Mouse (Mus musculus) MEL (cell line): Measurements from ENCODE around the gene Elovl7. TPM values are rescaled to one million over a fixed set of nuclear protein-coding genes. Genes with fewer than 3 reads are reported as not detected.
A peak's percentile ranks its signal among the peaks of the same experiment; 100 is the strongest.

Experiments used
- DNase-seq: peaks from one replicate; pipeline ENCODE4 v3.0.0; 2011; ENCODE audit warnings: low read depth, low spot score
- H3K27ac ChIP-seq: 2 replicates; pipeline ENCODE4 v1.5.1; 2012; ENCODE audit warnings: low read depth, mild to moderate bottlenecking, control low read depth, low read length, moderate library complexity; ENCODE audit not compliant: control insufficient read depth
- H3K27me3 ChIP-seq, 2 experiments: fragments of 150-350 bp in 1 of 2; sonication (generic) in 1 of 2; 2 replicates each; pipeline ENCODE4 v1.6.1; 2012; ENCODE audit warnings: low read length in 2 of 2, mild to moderate bottlenecking in 2 of 2, improper control_type of control experiment in 1 of 2, moderate library complexity in 1 of 2; ENCODE audit not compliant: insufficient read depth in 2 of 2, control insufficient read depth in 1 of 2
- H3K36me3 ChIP-seq, 2 experiments: 2 replicates each; pipeline ENCODE4 v1.6.1; 2012 to 2014; ENCODE audit warnings: low read length in 2 of 2, improper control_type of control experiment in 1 of 2, inconsistent platforms in 1 of 2, mild to moderate bottlenecking in 1 of 2; ENCODE audit not compliant: insufficient read depth in 2 of 2, control insufficient read depth in 1 of 2
- H3K4me1 ChIP-seq, 2 experiments: fragments of 150-350 bp in 1 of 2; sonication (generic) in 1 of 2; 2 replicates each; pipeline ENCODE4 v1.6.1; 2012; ENCODE audit warnings: low read length in 2 of 2, improper control_type of control experiment in 1 of 2, mild to moderate bottlenecking in 1 of 2; ENCODE audit not compliant: insufficient read depth in 2 of 2, control insufficient read depth in 1 of 2
- H3K4me3 ChIP-seq, 2 experiments: fragments of 150-350 bp in 1 of 2; sonication (generic) in 1 of 2; 2 replicates each; pipeline ENCODE4 v1.5.1; 2012; ENCODE audit warnings: low read depth in 2 of 2, low read length in 2 of 2, mild to moderate bottlenecking in 2 of 2, moderate library complexity in 2 of 2, control low read depth in 1 of 2, improper control_type of control experiment in 1 of 2; ENCODE audit not compliant: control insufficient read depth in 1 of 2, insufficient read depth in 1 of 2
- H3K79me2 ChIP-seq: 2 replicates; pipeline ENCODE4 v1.6.1; 2012; ENCODE audit warnings: mild to moderate bottlenecking, low read length, moderate library complexity; ENCODE audit not compliant: control insufficient read depth, poor library complexity, insufficient read depth
- H3K9ac ChIP-seq: 2 replicates; pipeline ENCODE4 v1.6.1; 2012; ENCODE audit warnings: low read depth, mild to moderate bottlenecking, control low read depth, low read length, moderate library complexity; ENCODE audit not compliant: control insufficient read depth, poor library complexity, severe bottlenecking
- H3K9me3 ChIP-seq: fragments of 150-350 bp; sonication (generic); replicated peaks from 2 replicates; pipeline ENCODE4 v1.6.1; 2012; ENCODE audit warnings: mild to moderate bottlenecking, low read length, improper control_type of control experiment, moderate library complexity; ENCODE audit not compliant: insufficient read depth
- BHLHE40 ChIP-seq: IDR thresholded peaks from 2 replicates; pipeline ENCODE4 v1.6.1; 2012; ENCODE audit warnings: low read depth, mild to moderate bottlenecking, inconsistent platforms, low read length, improper control_type of control experiment, borderline replicate concordance
- CHD1 ChIP-seq: IDR thresholded peaks from 2 replicates; pipeline ENCODE4 v1.6.1; 2012; ENCODE audit warnings: low read depth, mild to moderate bottlenecking, inconsistent platforms, low read length, improper control_type of control experiment
- CHD2 ChIP-seq: IDR thresholded peaks from 2 replicates; pipeline ENCODE4 v1.6.1; 2011; ENCODE audit warnings: low read length, improper control_type of control experiment
- CTCF ChIP-seq, 3 experiments: IDR thresholded peaks in 2 of 3; conservative IDR thresholded peaks in 1 of 3; 2 replicates each; pipeline ENCODE4 v1.5.1; 2011 to 2012; ENCODE audit warnings: low read length in 3 of 3, low read depth in 2 of 3, mild to moderate bottlenecking in 2 of 3, improper control_type of control experiment in 1 of 3, inconsistent platforms in 1 of 3, mixed read lengths in 1 of 3, moderate library complexity in 1 of 3; ENCODE audit not compliant: control insufficient read depth in 1 of 3, insufficient read depth in 1 of 3, poor library complexity in 1 of 3, severe bottlenecking in 1 of 3
- E2F4 ChIP-seq: IDR thresholded peaks from 2 replicates; pipeline ENCODE4 v1.6.1; 2011; ENCODE audit warnings: low read depth, low read length, improper control_type of control experiment, borderline replicate concordance
- EP300 ChIP-seq, 2 experiments: IDR thresholded peaks; 2 replicates each; pipeline ENCODE4 v1.6.1; 2011; ENCODE audit warnings: improper control_type of control experiment in 2 of 2, low read length in 2 of 2, low read depth in 1 of 2, mild to moderate bottlenecking in 1 of 2
- ETS1 ChIP-seq: IDR thresholded peaks from 2 replicates; pipeline ENCODE4 v1.6.1; 2012; ENCODE audit warnings: low read depth, mild to moderate bottlenecking, inconsistent platforms, low read length, improper control_type of control experiment, moderate library complexity
- GABPA ChIP-seq: IDR thresholded peaks from 2 replicates; pipeline ENCODE4 v1.6.1; 2012; ENCODE audit warnings: low read depth, mild to moderate bottlenecking, inconsistent platforms, low read length, improper control_type of control experiment, moderate library complexity
- GATA1 ChIP-seq: IDR thresholded peaks from 2 replicates; pipeline ENCODE4 v1.6.1; 2011; ENCODE audit warnings: low read depth, low read length, improper control_type of control experiment
- HCFC1 ChIP-seq: IDR thresholded peaks from 2 replicates; pipeline ENCODE4 v1.6.1; 2012; ENCODE audit warnings: low read depth, mild to moderate bottlenecking, inconsistent platforms, low read length, improper control_type of control experiment, moderate library complexity
- JUND ChIP-seq: IDR thresholded peaks from 2 replicates; pipeline ENCODE4 v1.6.1; 2011; ENCODE audit warnings: low read depth, mild to moderate bottlenecking, improper control_type of control experiment, low read length
- KAT2A ChIP-seq: conservative IDR thresholded peaks from 2 replicates; pipeline ENCODE4 v1.6.1; 2012; ENCODE audit warnings: low read depth, low read length, improper control_type of control experiment, inconsistent platforms
- MEF2A ChIP-seq: IDR thresholded peaks from 2 replicates; pipeline ENCODE4 v1.6.1; 2014; ENCODE audit warnings: low read depth, mild to moderate bottlenecking, inconsistent platforms, low read length, improper control_type of control experiment; ENCODE audit not compliant: poor library complexity, insufficient replicate concordance, severe bottlenecking; ENCODE audit errors: extremely low read depth
- MXI1 ChIP-seq: IDR thresholded peaks from 2 replicates; pipeline ENCODE4 v1.6.1; 2011; ENCODE audit warnings: mild to moderate bottlenecking, low read depth, low read length, improper control_type of control experiment
- NRF1 ChIP-seq: IDR thresholded peaks from 2 replicates; pipeline ENCODE4 v1.6.1; 2014; ENCODE audit warnings: low read depth, mild to moderate bottlenecking, inconsistent platforms, low read length, improper control_type of control experiment, moderate library complexity; ENCODE audit not compliant: poor library complexity, insufficient read depth, severe bottlenecking
- POLR2A ChIP-seq, 2 experiments: IDR thresholded peaks; 2 replicates each; pipeline ENCODE4 v1.6.1; 2011 to 2012; ENCODE audit warnings: low read length in 2 of 2, mild to moderate bottlenecking in 2 of 2, control low read depth in 1 of 2, improper control_type of control experiment in 1 of 2, low read depth in 1 of 2, moderate library complexity in 1 of 2; ENCODE audit not compliant: control insufficient read depth in 1 of 2, insufficient read depth in 1 of 2, poor library complexity in 1 of 2
- POLR2AphosphoS2 ChIP-seq: IDR thresholded peaks from 2 replicates; pipeline ENCODE4 v1.6.1; 2011; ENCODE audit warnings: low read length, improper control_type of control experiment
- POLR2AphosphoS5 ChIP-seq: IDR thresholded peaks from 2 replicates; pipeline ENCODE4 v1.6.1; 2012; ENCODE audit warnings: low read depth, borderline replicate concordance, mild to moderate bottlenecking, inconsistent platforms, low read length, moderate library complexity, mixed read lengths
- RAD21 ChIP-seq: IDR thresholded peaks from 2 replicates; pipeline ENCODE4 v1.6.1; 2011; ENCODE audit warnings: mild to moderate bottlenecking, low read depth, low read length, improper control_type of control experiment
- SIN3A ChIP-seq: IDR thresholded peaks from 2 replicates; pipeline ENCODE4 v1.6.1; 2012; ENCODE audit warnings: low read length, improper control_type of control experiment, inconsistent platforms
- TAL1 ChIP-seq: IDR thresholded peaks from 2 replicates; pipeline ENCODE4 v1.6.1; 2012; ENCODE audit warnings: mild to moderate bottlenecking, inconsistent platforms, low read length, moderate library complexity, mixed read lengths
- TBP ChIP-seq: IDR thresholded peaks from 2 replicates; pipeline ENCODE4 v1.8.0; 2011; ENCODE audit warnings: low read depth, low read length, improper control_type of control experiment
- TCF12 ChIP-seq: IDR thresholded peaks from 2 replicates; pipeline ENCODE4 v1.6.1; 2014; ENCODE audit warnings: low read depth, mild to moderate bottlenecking, inconsistent platforms, low read length, improper control_type of control experiment, moderate library complexity
- UBTF ChIP-seq: IDR thresholded peaks from 2 replicates; pipeline ENCODE4 v1.6.1; 2012; ENCODE audit warnings: low read depth, mild to moderate bottlenecking, inconsistent platforms, low read length, improper control_type of control experiment, moderate library complexity, borderline replicate concordance; ENCODE audit not compliant: insufficient read depth
- USF1 ChIP-seq: IDR thresholded peaks from 2 replicates; pipeline ENCODE4 v1.6.1; 2014; ENCODE audit warnings: low read depth, mild to moderate bottlenecking, inconsistent platforms, low read length, improper control_type of control experiment, moderate library complexity
- ZKSCAN1 ChIP-seq: IDR thresholded peaks from 2 replicates; pipeline ENCODE4 v1.6.1; 2012; ENCODE audit warnings: low read depth, mild to moderate bottlenecking, inconsistent platforms, low read length, improper control_type of control experiment, moderate library complexity
- ZNF384 ChIP-seq: IDR thresholded peaks from 2 replicates; pipeline ENCODE4 v1.6.1; 2012; ENCODE audit warnings: low read depth, mild to moderate bottlenecking, inconsistent platforms, low read length, improper control_type of control experiment
- polyA plus RNA-seq, 2 experiments: library from polyadenylated mRNA; stranded (reverse) in 1 of 2; unstranded in 1 of 2; fragments of >175 nt in 1 of 2; fragments of >200 nt in 1 of 2; gene quantifications; 2 replicates each; pipeline versions ENCODE4 v1.2.1 to v1.2.4; 2012; ENCODE audit warnings: low replicate concordance in 2 of 2, low read depth in 1 of 2; ENCODE audit not compliant: insufficient read length in 2 of 2, insufficient read depth in 1 of 2, missing spikeins in 1 of 2
- total RNA-seq: library from RNA; depleted of rRNA; stranded (reverse); fragments of 300-350 nt; gene quantifications from 2 replicates; pipeline ENCODE4 v1.2.3, GENCODE M21; 2012

Gene Elovl7
- total and polyA plus RNA-seq, 3 experiments = not detected

DNA sequence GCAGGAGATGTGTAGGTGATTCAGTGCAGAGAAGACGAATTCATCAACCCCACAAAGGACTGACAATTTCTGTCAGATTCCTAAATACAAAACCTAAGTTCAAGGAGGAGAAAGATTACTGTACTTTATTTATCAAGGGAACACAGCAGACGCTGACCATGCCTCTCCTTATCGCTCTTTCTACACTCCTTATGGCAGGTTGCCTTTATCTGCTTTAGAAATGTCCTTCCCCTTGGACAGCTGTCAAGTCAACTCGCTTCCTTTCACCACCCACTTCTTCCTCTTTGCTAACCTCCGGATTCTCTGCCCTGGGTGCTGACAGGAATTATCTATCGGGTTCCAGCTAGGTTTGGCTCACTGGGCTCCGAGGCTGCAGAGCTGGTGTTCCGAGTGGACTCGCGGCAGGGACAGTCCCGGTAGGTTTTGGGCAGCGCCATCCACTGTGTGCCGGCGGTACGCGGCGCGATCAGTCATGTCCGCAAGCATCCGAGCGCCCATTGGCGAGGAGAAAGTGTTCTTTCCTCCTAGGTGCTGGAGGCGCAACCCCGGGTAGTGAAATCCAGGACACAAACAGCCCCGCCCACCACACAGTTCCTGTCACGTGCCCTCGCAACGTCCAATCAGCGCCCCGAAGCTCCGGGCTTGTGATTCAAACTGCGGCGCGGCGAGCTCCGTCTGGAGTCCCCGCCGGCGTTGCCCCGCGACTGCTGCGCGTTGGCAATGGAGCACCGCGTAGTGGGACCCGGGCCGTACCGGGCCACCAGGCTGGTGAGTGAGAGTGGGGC is 101.7 kb downstream of the Elovl7 start, which contains the start of gene Depdc1b (continued):
- peak; percentile 97 for TF ChIP-seq USF1
- TF ChIP-seq CHD2 = no peak
- 0 out of 2 replicates have a peak, but pooled peaks have one; percentile 30 for TF ChIP-seq GABPA
- peak; percentile 100 for TF ChIP-seq GATA1
- TF ChIP-seq ZNF384 = no peak
- peak; percentile 80; the same call in 1 of the 2 replicates for TF ChIP-seq POLR2AphosphoS2
- TF ChIP-seq ETS1 = peak; percentile 99
- TF ChIP-seq RAD21 = no peak
- TF ChIP-seq SIN3A = peak; percentile 95
- peak; percentile 72 for TF ChIP-seq BHLHE40
- TF ChIP-seq MXI1 = peak; percentile 43; the same call in 1 of the 2 replicates
- 0 out of 2 replicates have a peak, but pooled peaks have one; percentile 21 for TF ChIP-seq NRF1
- no peak; the same call in 1 of the 2 replicates for TF ChIP-seq JUND
- TF ChIP-seq MEF2A = peak; percentile 76; the same call in 1 of the 2 replicates
- TF ChIP-seq TCF12 = peak; percentile 100
- TF ChIP-seq EP300 (IDR thresholded peaks at IDR 0.05; ENCODE audit: low read depth in 1 of 2, low read length in 2 of 2) = peak; percentile 100
- peak; percentile 44; the same call in 1 of the 2 replicates for TF ChIP-seq TBP
- TF ChIP-seq ZKSCAN1 = no peak
- TF ChIP-seq CTCF (IDR thresholded peaks at IDR 0.05 in 2 of 3, conservative IDR thresholded peaks at IDR 0.05 in 1 of 3; ENCODE audit: control insufficient read depth in 1 of 3, insufficient read depth in 1 of 3, low read depth in 2 of 3, low read length in 3 of 3, poor library complexity in 1 of 3, severe bottlenecking in 1 of 3) = peak in 1 of 3 experiments; percentile 10; a peak in 2 of 6 replicates
- no peak for TF ChIP-seq POLR2AphosphoS5
- no peak; the same call in 1 of the 2 replicates for TF ChIP-seq E2F4
- peak; percentile 47 for TF ChIP-seq HCFC1
- peak; percentile 100 for TF ChIP-seq TAL1

DNA sequence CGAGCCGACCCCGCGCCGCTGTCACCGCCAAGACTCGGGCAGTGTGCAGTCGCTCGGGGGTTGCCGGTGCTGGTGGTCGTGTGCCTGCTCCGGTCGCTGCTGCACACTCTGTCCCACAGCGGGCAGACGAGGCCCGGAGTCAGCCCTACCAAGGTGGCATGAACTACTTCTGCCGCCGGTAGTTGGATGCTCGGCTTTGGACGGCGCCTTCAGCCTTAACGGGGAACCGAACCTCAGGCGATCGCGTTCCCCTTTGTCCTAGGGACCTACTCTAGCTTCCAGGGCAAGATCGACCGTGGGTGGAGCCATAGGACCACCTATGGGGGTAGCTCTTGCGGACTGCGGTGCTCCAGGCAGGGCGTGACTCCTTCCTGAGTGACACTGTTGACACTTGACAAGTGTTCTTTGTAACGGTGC is 102.3 kb downstream of the Elovl7 start:
- TF ChIP-seq KAT2A (0 out of 2 replicates have a peak, but pooled peaks have one; percentile 1), HCFC1 (no peak), UBTF (0 out of 2 replicates have a peak, but pooled peaks have one; percentile 48), POLR2AphosphoS2 (0 out of 2 replicates have a peak, but pooled peaks have one; percentile 9), CHD1 (peak; percentile 43), POLR2A (IDR thresholded peaks at IDR 0.05; ENCODE audit: control insufficient read depth in 1 of 2, insufficient read depth in 1 of 2, low read depth in 1 of 2, low read length in 2 of 2, poor library complexity in 1 of 2) (peak in 1 of 2 experiments; percentile 23; a peak in 1 of 4 replicates), MXI1 (peak; percentile 82), GABPA (no peak)
- peaks cover 0 to 16% of the 10 kb centered on the region in 2 experiments; a peak in 2 of 4 replicates for H3K36me3 ChIP-seq
- H3K4me1 ChIP-seq = peaks cover 7 to 24% of the 10 kb centered on the region in 2 experiments
- H3K27me3 ChIP-seq = no peaks in the 10 kb centered on the region
- H3K27ac ChIP-seq = peak overlapping the region; percentile 97
- no peaks in the 10 kb centered on the region for H3K9me3 ChIP-seq
- peak overlapping the region; percentile 84 to 90 for H3K4me3 ChIP-seq
- H3K79me2 ChIP-seq = peaks cover 26% of the 10 kb centered on the region
- DNase-seq = peak; percentile 91
- H3K9ac ChIP-seq = peak overlapping the region; percentile 87
